ENCODE assay signal across 8 mouse cellular contexts in genomic region chr2:76216146-76216545, GRCm38 (mm10).
DNase-seq lines count a peak whose midpoint lies in the region; TF ChIP-seq lines count a peak whose summit lies in the region.

No protein-coding gene starts in this region.

- no peak overlapping the region for H3K27ac ChIP-seq in embryonic fibroblast, embryonic 13.5 days (ENCODE audit: insufficient read depth, low read length)

- H3K4me3 ChIP-seq in embryonic fibroblast, embryonic 13.5 days (ENCODE audit: insufficient read depth, low read length) = no peak overlapping the region

- H3K4me1 ChIP-seq in embryonic fibroblast, embryonic 13.5 days (ENCODE audit: control insufficient read depth, insufficient read depth, low read length) = no peaks in the 10 kb centered on the region

- no peak for TF ChIP-seq POLR2A in embryonic fibroblast, embryonic 13.5 days (IDR thresholded peaks at IDR 0.05; ENCODE audit: low read depth, low read length)

- DNase-seq in cerebellum, adult 11 months = peak; percentile 0
- DNase-seq in cerebellum, adult 11-12 months = no peak
- DNase-seq in left cerebral cortex, postnatal 4 days = peak; percentile 39
- no peak for DNase-seq in left cerebral cortex, adult 11 months (ENCODE audit: low spot score)
- DNase-seq in adrenal gland, adult 2 months = peak; percentile 13
- DNase-seq in lung, postnatal 4 days = peak; percentile 23 to 49
- DNase-seq in frontal cortex, postnatal 14 days (ENCODE audit: low spot score in 2 of 2) = no peak

- peak; percentile 41; the same call in 1 of the 2 replicates for TF ChIP-seq CTCF in embryonic fibroblast, embryonic 13.5 days (IDR thresholded peaks at IDR 0.05; ENCODE audit: borderline replicate concordance, insufficient read depth, low read length)

- intact Hi-C loops in left cerebral cortex, postnatal 4 days (cut with DNase I) = no loop called here

Comparison
In these comparisons a context has a peak if more than half of its experiments do, and no peak if none do; other contexts are left out.
1. DNase-seq: peak in cerebellum, adult 11 months (single experiment), left cerebral cortex, postnatal 4 days (single experiment), adrenal gland, adult 2 months (single experiment) and lung, postnatal 4 days (2 of 2); none in cerebellum, adult 11-12 months (single experiment), left cerebral cortex, adult 11 months (single experiment) and frontal cortex, postnatal 14 days (0 of 2).